Mouse (Mus musculus): Measurements from ENCODE around the gene Map3k1.
A peak's percentile ranks its signal among the peaks of the same experiment; 100 is the strongest.

Map3k1 gene

GRCm38 (mm10) chr13:111808637-111809465 lies at the start of gene Map3k1:
TSS of gene Map3k1 (minus strand) at chr13:111808993.
- DNase-seq, result peak; percentile 64 to 67

GRCm38 (mm10) chr13:111856786-111857455 lies 48.1 kb upstream of the Map3k1 start:
- peak in 1 of 2 experiments; percentile 18 for DNase-seq

- peak in 1 of 2 experiments; percentile 5 for DNase-seq
Observed at GRCm38 (mm10) chr13:111856232-111856631, 47.4 kb upstream of the Map3k1 start.

- DNase-seq, result no peak
Observed at GRCm38 (mm10) chr13:111852451-111853224, 43.8 kb upstream of the Map3k1 start.

- DNase-seq, result no peak
Observed at GRCm38 (mm10) chr13:111850046-111850837, 41.4 kb upstream of the Map3k1 start.

- DNase-seq, result no peak
Observed at GRCm38 (mm10) chr13:111845471-111845870, 36.7 kb upstream of the Map3k1 start.

GRCm38 (mm10) chr13:111844313-111844712 lies 35.5 kb upstream of the Map3k1 start:
- no peak for DNase-seq

GRCm38 (mm10) chr13:111835787-111836186 lies 27.0 kb upstream of the Map3k1 start:
- DNase-seq, result no peak

GRCm38 (mm10) chr13:111834613-111835012 lies 25.8 kb upstream of the Map3k1 start:
- no peak for DNase-seq

GRCm38 (mm10) chr13:111829473-111829872 lies 20.7 kb upstream of the Map3k1 start:
- DNase-seq, result no peak

- DNase-seq, result no peak
Observed at GRCm38 (mm10) chr13:111827481-111827880, 18.7 kb upstream of the Map3k1 start.

- no peak for DNase-seq
Observed at GRCm38 (mm10) chr13:111824178-111824577, 15.4 kb upstream of the Map3k1 start.

- DNase-seq, result no peak
Observed at GRCm38 (mm10) chr13:111821727-111822375, 13.1 kb upstream of the Map3k1 start.

GRCm38 (mm10) chr13:111819618-111820385 lies 11.0 kb upstream of the Map3k1 start:
- no peak for DNase-seq

- DNase-seq, result no peak
Observed at GRCm38 (mm10) chr13:111819106-111819505, 10.3 kb upstream of the Map3k1 start.

GRCm38 (mm10) chr13:111818216-111818903 lies 9.6 kb upstream of the Map3k1 start:
- no peak for DNase-seq

GRCm38 (mm10) chr13:111817773-111818172 lies 9.0 kb upstream of the Map3k1 start:
- DNase-seq, result no peak

GRCm38 (mm10) chr13:111816431-111816830 lies 7.6 kb upstream of the Map3k1 start:
- DNase-seq, result no peak

- DNase-seq, result no peak
Observed at GRCm38 (mm10) chr13:111815486-111815885, 6.7 kb upstream of the Map3k1 start.

GRCm38 (mm10) chr13:111815017-111815416 lies 6.2 kb upstream of the Map3k1 start:
- no peak for DNase-seq
